Mouse (Mus musculus) ES-E14 (cell line): ENCODE data around the gene Tlk1.

Experiments used
- CHD2 ChIP-seq: IDR thresholded peaks from 2 replicates; pipeline ENCODE4 v1.6.1; 2014; ENCODE audit warnings: mild to moderate bottlenecking, low read depth, low read length, inconsistent platforms
- HCFC1 ChIP-seq: IDR thresholded peaks from 2 replicates; pipeline ENCODE4 v1.6.1; 2012; ENCODE audit warnings: low read length, inconsistent platforms, borderline replicate concordance; ENCODE audit not compliant: insufficient read depth
- MAFK ChIP-seq: IDR thresholded peaks from 2 replicates; pipeline ENCODE4 v1.6.1; 2014; ENCODE audit warnings: mild to moderate bottlenecking, low read depth, low read length, inconsistent platforms; ENCODE audit not compliant: insufficient read depth
- ZC3H11A ChIP-seq: IDR thresholded peaks from 2 replicates; pipeline ENCODE4 v1.6.1; 2012; ENCODE audit warnings: low read depth, mild to moderate bottlenecking, inconsistent platforms, low read length, borderline replicate concordance

DNA sequence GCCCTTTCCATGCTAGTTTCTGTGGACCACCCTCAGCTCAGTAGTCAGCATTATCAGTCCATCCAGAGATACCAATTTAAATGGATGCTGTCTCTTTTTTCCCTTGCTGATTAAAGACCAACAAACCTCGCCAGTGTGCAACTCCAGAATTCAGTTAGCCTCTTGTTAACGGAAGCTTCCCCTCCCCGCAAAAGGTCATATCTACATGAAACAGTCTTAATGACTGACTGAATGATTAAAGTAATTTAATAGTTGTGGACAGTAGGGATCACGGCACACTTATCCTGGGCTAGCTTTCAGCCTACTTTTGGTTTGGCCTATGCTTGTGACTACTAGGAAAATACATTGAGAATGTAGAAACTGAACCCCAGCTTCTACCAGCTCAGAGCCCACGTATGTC is 47.6 kb upstream of the Tlk1 start:
- TF ChIP-seq HCFC1 (no peak), ZC3H11A (no peak), MAFK (no peak), CHD2 (no peak)
